ENCODE assay signal across 19 mouse cellular contexts in the genomic region with DNA sequence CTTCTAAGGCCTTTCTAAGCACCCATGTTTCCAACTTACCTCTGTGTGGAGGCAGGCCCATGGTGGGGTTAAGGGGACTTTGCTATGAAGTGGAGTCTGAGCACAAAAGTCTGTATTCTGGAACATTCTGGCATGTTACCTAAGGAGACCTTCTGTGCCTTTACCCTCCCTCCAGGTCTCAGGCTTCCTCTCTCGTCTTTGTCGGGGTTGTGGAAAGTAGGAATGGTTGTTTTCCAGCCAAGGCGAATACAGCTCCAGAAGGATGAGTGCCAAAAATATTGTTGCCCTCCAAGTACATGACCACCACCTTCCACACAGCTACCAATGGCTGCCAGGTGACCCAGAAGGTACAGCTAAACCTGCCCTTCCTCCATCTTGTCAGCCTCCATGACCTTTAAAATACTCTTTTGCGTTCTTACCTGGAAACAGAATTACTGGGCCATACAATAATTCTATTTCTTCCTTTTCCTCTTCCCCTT. TPM values are rescaled to one million over a fixed set of nuclear protein-coding genes. Genes with fewer than 3 reads are reported as not detected.
A peak's percentile ranks its signal among the peaks of the same experiment; 100 is the strongest.
DNase-seq lines count a peak whose midpoint lies in the region; ATAC-seq and TF ChIP-seq lines count a peak whose summit lies in the region.
"Had no signal": no experiment of that assay in that cellular context is flagged by ENCODE, and none has a peak within 500 bp of the region (broad histone marks: within the 10 kb centered on the region; RNA-seq: fewer than 3 reads in every experiment).

No protein-coding gene starts in this region.

- H3K36me3 ChIP-seq in heart, postnatal 0 days (replicated peaks; ENCODE audit: control insufficient read depth, insufficient read depth, low read length): no peaks in the 10 kb centered on the region
- H3K36me3 ChIP-seq in splenic B cell, adult 2 months (ENCODE audit: control insufficient read depth, insufficient read depth, low read length, poor library complexity, severe bottlenecking): no peaks in the 10 kb centered on the region; the same call in 1 of the 2 replicates
- H3K36me3 ChIP-seq in stomach, postnatal 0 days (ENCODE audit: control insufficient read depth, insufficient read depth, low read length): no peaks in the 10 kb centered on the region
- H3K36me3 ChIP-seq: embryonic facial prominence, embryonic 10.5 days; heart, embryonic 13.5 days; hindbrain, embryonic 13.5 days had no signal

- no peak overlapping the region for H3K4me2 ChIP-seq in heart, postnatal 0 days (ENCODE audit: low read depth, low read length)
- H3K4me2 ChIP-seq in stomach, postnatal 0 days (replicated peaks; ENCODE audit: low read depth): no peak overlapping the region
- H3K4me2 ChIP-seq: forebrain, embryonic 13.5 days; heart, embryonic 13.5 days; hindbrain, embryonic 13.5 days had no signal

- H3K9me3 ChIP-seq in heart, postnatal 0 days (replicated peaks; ENCODE audit: control insufficient read depth, low read length): no peaks in the 10 kb centered on the region
- H3K9me3 ChIP-seq in stomach, postnatal 0 days (ENCODE audit: control insufficient read depth, low read length): no peaks in the 10 kb centered on the region
- H3K9me3 ChIP-seq: embryonic facial prominence, embryonic 10.5 days; forebrain, embryonic 13.5 days; heart, embryonic 13.5 days; hindbrain, embryonic 13.5 days had no signal

- no peak for TF ChIP-seq POLR2A in bone marrow, adult 2 months (IDR thresholded peaks at IDR 0.05; ENCODE audit: borderline replicate concordance, control insufficient read depth, low read depth, low read length)

- no peak overlapping the region for H3K4me3 ChIP-seq in heart, postnatal 0 days (ENCODE audit: low read depth, low read length)
- no peak overlapping the region for H3K4me3 ChIP-seq in bone marrow, adult 2 months (replicated peaks; ENCODE audit: control insufficient read depth, low read depth, low read length)
- H3K4me3 ChIP-seq in stomach, postnatal 0 days (ENCODE audit: low read depth, low read length): no peak overlapping the region
- H3K4me3 ChIP-seq: embryonic facial prominence, embryonic 10.5 days; forebrain, embryonic 13.5 days; gastrocnemius, adult 2 months; heart, embryonic 13.5 days; hindbrain, embryonic 13.5 days had no signal

- no peaks in the 10 kb centered on the region; the same call in 1 of the 2 replicates for H3K27me3 ChIP-seq in heart, postnatal 0 days (ENCODE audit: control insufficient read depth, insufficient read depth, low read length)
- H3K27me3 ChIP-seq in splenic B cell, adult 2 months (ENCODE audit: control insufficient read depth, insufficient read depth, low read length, poor library complexity, severe bottlenecking): no peaks in the 10 kb centered on the region
- H3K27me3 ChIP-seq in stomach, postnatal 0 days (ENCODE audit: control insufficient read depth, insufficient read depth, low read length): no peaks in the 10 kb centered on the region
- H3K27me3 ChIP-seq: Patski had no signal

- no peak overlapping the region for H3K9ac ChIP-seq in heart, postnatal 0 days (replicated peaks; ENCODE audit: low read depth, low read length)
- H3K9ac ChIP-seq in stomach, postnatal 0 days (ENCODE audit: low read length): no peak overlapping the region
- H3K9ac ChIP-seq: forebrain, embryonic 13.5 days; forebrain, postnatal 0 days; heart, embryonic 13.5 days; hindbrain, embryonic 13.5 days had no signal

- H3K27ac ChIP-seq in heart, postnatal 0 days (ENCODE audit: low read depth): peak overlapping the region; percentile 38; the same call in 1 of the 2 replicates
- peak overlapping the region; percentile 91 for H3K27ac ChIP-seq in bone marrow, adult 2 months (ENCODE audit: control insufficient read depth, insufficient read depth, low read depth, low read length, poor library complexity)
- no peak overlapping the region for H3K27ac ChIP-seq in stomach, postnatal 0 days (replicated peaks)
- H3K27ac ChIP-seq: embryonic facial prominence, embryonic 10.5 days; forebrain, embryonic 13.5 days; gastrocnemius, adult 2 months; heart, embryonic 13.5 days; hindbrain, embryonic 13.5 days; hindbrain, postnatal 0 days had no signal

- ATAC-seq in heart, postnatal 0 days (ENCODE audit: insufficient read depth, low read depth): no peak
- ATAC-seq in stomach, postnatal 0 days (ENCODE audit: low FRiP score, low TSS enrichment): no peak
- ATAC-seq: forebrain, embryonic 13.5 days; forebrain, postnatal 0 days; hindbrain, postnatal 0 days; Patski had no signal

- no peak for TF ChIP-seq EP300 in heart, postnatal 0 days (IDR thresholded peaks at IDR 0.05; ENCODE audit: low read depth)
- no peak for TF ChIP-seq EP300 in stomach, postnatal 0 days (optimal IDR thresholded peaks at IDR 0.05)

- DNase-seq in heart, postnatal 0 days (ENCODE audit: low spot score): no peak
- no peak for DNase-seq in heart, postnatal 4 days
- peak; percentile 68 for DNase-seq in A20 (ENCODE audit: low read depth, low spot score)
- DNase-seq in splenic B cell, adult 2 months (ENCODE audit: low read depth, low spot score): peak; percentile 32
- DNase-seq in urinary bladder, postnatal 4 days (ENCODE audit: low spot score in 2 of 2): no peak
- no peak for DNase-seq in stomach, postnatal 0 days (ENCODE audit: low spot score)
- DNase-seq: cerebellum, adult 18-20 months; forebrain, postnatal 0 days; gastrocnemius, adult 2 months; gastrocnemius, postnatal 36 days; heart, adult 11 months; heart, postnatal 10 days had no signal

- WGBS in heart, postnatal 0 days: 84% methylated on average over 4 of the region's 4 CpGs
- WGBS in bone marrow, adult 2 months: 85% methylated on average over 4 of the region's 4 CpGs
- 92% methylated on average over 4 of the region's 4 CpGs for WGBS in stomach, postnatal 0 days

- TF ChIP-seq CTCF in heart, postnatal 0 days (IDR thresholded peaks at IDR 0.05; ENCODE audit: low read depth): no peak
- TF ChIP-seq CTCF in bone marrow, adult 2 months (IDR thresholded peaks at IDR 0.05; ENCODE audit: control insufficient read depth, insufficient read depth, low read length): no peak
- TF ChIP-seq CTCF in stomach, postnatal 0 days (IDR thresholded peaks at IDR 0.05; ENCODE audit: low read depth): no peak

- H3K4me1 ChIP-seq in heart, postnatal 0 days (ENCODE audit: control insufficient read depth, insufficient read depth): peaks cover 13% of the 10 kb centered on the region
- peaks cover 5% of the 10 kb centered on the region; the same call in 1 of the 2 replicates for H3K4me1 ChIP-seq in bone marrow, adult 2 months (ENCODE audit: control insufficient read depth, insufficient read depth, low read length)
- H3K4me1 ChIP-seq in stomach, postnatal 0 days (replicated peaks; ENCODE audit: control insufficient read depth, insufficient read depth): 0 out of 2 replicates have a peak, but pooled peaks cover 4% of the 10 kb centered on the region

RNA-seq across cellular contexts. Expression of a gene that starts 51.8 kb away (rescaled TPM):
- total RNA-seq in heart, postnatal 0 days (2014; rRNA removed; ENCODE audit: low replicate concordance): 6.8 and 9.0 TPM in 2 replicates
- polyA plus RNA-seq in heart, postnatal 0 days (2015; fragmentation: Nextera tagmentation; extraction: Ambion mirVana): 25.0 and 32.0 TPM in 2 replicates
- 10 to 100 TPM; 43.2 to 48.2 TPM for total RNA-seq in heart, postnatal 4 days (2021)
- 28.2 and 41.2 TPM in 2 replicates for polyA plus RNA-seq in bone marrow, adult 2 months (2011; ENCODE audit: insufficient read depth, insufficient read length, low replicate concordance, missing spikeins)
- 26.1 and 26.6 TPM in 2 replicates for polyA plus RNA-seq in stomach, postnatal 0 days (2015; fragmentation: Nextera tagmentation; extraction: Ambion mirVana)

Comparison
In these comparisons a context has a peak if more than half of its experiments do, and no peak if none do; other contexts are left out.
1. DNase-seq: peak in A20 (single experiment) and splenic B cell, adult 2 months (single experiment); none in heart, postnatal 0 days (single experiment), heart, postnatal 4 days (single experiment), urinary bladder, postnatal 4 days (0 of 2) and stomach, postnatal 0 days (single experiment).